ENCODE assay signal across 8 mouse cellular contexts in genomic region chr15:78718290-78719250, GRCm38 (mm10). TPM values are rescaled to one million over a fixed set of nuclear protein-coding genes. Genes with fewer than 3 reads are reported as not detected.
DNase-seq lines count a peak whose midpoint lies in the region; ATAC-seq and TF ChIP-seq lines count a peak whose summit lies in the region.

TSS of gene Elfn2 (minus strand) at chr15:78718771.

- DNase-seq in lung, embryonic 14.5 days = peak; percentile 5
- no peak for DNase-seq in lung, postnatal 14 days
- DNase-seq in embryo, embryonic 10.5 days (ENCODE audit: low spot score) = peak; percentile 14
- DNase-seq in frontal cortex, adult 2 months (ENCODE audit: extremely low spot score in 1 of 2, low spot score in 1 of 2) = peak in 1 of 2 experiments; percentile 73
- peak in 1 of 2 experiments; percentile 75 for DNase-seq in left cerebral cortex, adult 8-10 months (ENCODE audit: low spot score in 2 of 2)
- DNase-seq in neural tube, embryonic 11.5 days (ENCODE audit: low spot score) = peak; percentile 52
- DNase-seq in T-cell, adult 2 months (ENCODE audit: low spot score) = no peak
- DNase-seq in yolk sac, embryonic 10.5 days (ENCODE audit: low spot score) = no peak

- no peak within 1 kb of the TSS for H3K27ac ChIP-seq in lung, embryonic 14.5 days (ENCODE audit: low read depth)
- H3K27ac ChIP-seq in neural tube, embryonic 11.5 days (ENCODE audit: low read depth, low read length) = no peak within 1 kb of the TSS

- no peak for ATAC-seq in lung, embryonic 14.5 days (ENCODE audit: insufficient read depth)
- ATAC-seq in neural tube, embryonic 11.5 days (ENCODE audit: insufficient read depth, low FRiP score, low TSS enrichment) = no peak; the same call in 1 of the 2 replicates

- H3K4me2 ChIP-seq in lung, embryonic 14.5 days = peak within 1 kb of the TSS; percentile 66
- H3K4me2 ChIP-seq in neural tube, embryonic 11.5 days (ENCODE audit: low read depth) = peak within 1 kb of the TSS; percentile 81

- peak within 1 kb of the TSS; percentile 38 for H3K9ac ChIP-seq in lung, embryonic 14.5 days
- H3K9ac ChIP-seq in neural tube, embryonic 11.5 days (ENCODE audit: low read length) = peak within 1 kb of the TSS; percentile 55

- TF ChIP-seq CTCF in lung, embryonic 14.5 days (IDR thresholded peaks at IDR 0.05; ENCODE audit: low read depth) = no peak

- H3K27me3 ChIP-seq in lung, embryonic 14.5 days (ENCODE audit: insufficient read depth, low read length) = peaks cover 70% of the 10 kb centered on the region
- H3K27me3 ChIP-seq in neural tube, embryonic 11.5 days (ENCODE audit: control insufficient read depth, insufficient read depth, low read length) = peaks cover 53% of the 10 kb centered on the region

- H3K9me3 ChIP-seq in lung, embryonic 14.5 days (ENCODE audit: low read depth, low read length) = no peaks in the 10 kb centered on the region
- H3K9me3 ChIP-seq in neural tube, embryonic 11.5 days (ENCODE audit: control insufficient read depth, low read length) = no peaks in the 10 kb centered on the region

- WGBS in lung, embryonic 14.5 days = 1% methylated on average over 89 of the region's 89 CpGs
- WGBS in neural tube, embryonic 11.5 days = 1% methylated on average over 81 of the region's 89 CpGs

- H3K36me3 ChIP-seq in lung, embryonic 14.5 days (ENCODE audit: insufficient read depth) = no peaks in the 10 kb centered on the region
- no peaks in the 10 kb centered on the region for H3K36me3 ChIP-seq in neural tube, embryonic 11.5 days (ENCODE audit: control insufficient read depth, insufficient read depth, low read length)

- peak within 1 kb of the TSS; percentile 39 for H3K4me3 ChIP-seq in lung, embryonic 14.5 days (ENCODE audit: low read depth, low read length)
- peak within 1 kb of the TSS; percentile 43 for H3K4me3 ChIP-seq in neural tube, embryonic 11.5 days (ENCODE audit: low read depth, low read length)

- H3K4me1 ChIP-seq in lung, embryonic 14.5 days (ENCODE audit: insufficient read depth) = no peaks in the 10 kb centered on the region
- peaks cover 13% of the 10 kb centered on the region; the same call in 1 of the 2 replicates for H3K4me1 ChIP-seq in neural tube, embryonic 11.5 days (ENCODE audit: control insufficient read depth, insufficient read depth, low read length)

RNA-seq across cellular contexts. Expression of gene Elfn2, which starts in this region (rescaled TPM):
- 0.03 and 0.08 TPM in 2 replicates for polyA plus RNA-seq in lung, embryonic 14.5 days (2014; fragmentation: Nextera tagmentation; extraction: Ambion mirVana)
- polyA plus RNA-seq in frontal cortex, adult 2 months (2012; rRNA removed) = 64.9 and 68.2 TPM in 2 replicates
- total RNA-seq in left cerebral cortex, adult 8-10 months (2022) = 100 to 1,000 TPM; 136 to 151 (median 145) TPM
- polyA plus RNA-seq in neural tube, embryonic 11.5 days (2014; fragmentation: Nextera tagmentation; extraction: Ambion mirVana) = 0.15 and 0.73 TPM in 2 replicates

Comparison
In these comparisons a context has a peak if more than half of its experiments do, and no peak if none do; other contexts are left out.
1. RNA of gene Elfn2 (polyA plus RNA-seq): 64.9 to 68.2 TPM in frontal cortex, adult 2 months; 0.15 to 0.73 TPM in neural tube, embryonic 11.5 days and 0.03 to 0.08 TPM in lung, embryonic 14.5 days; every median in the first group is over 10 times any median in the second.
2. Peak in DNase-seq, H3K4me3 ChIP-seq, H3K9ac ChIP-seq and H3K4me2 ChIP-seq in lung, embryonic 14.5 days; RNA of the gene not detected or under 1 TPM.
3. Peak in DNase-seq, H3K4me3 ChIP-seq, H3K9ac ChIP-seq and H3K4me2 ChIP-seq in neural tube, embryonic 11.5 days; RNA of the gene not detected or under 1 TPM.